Mouse (Mus musculus) stomach, embryonic 16.5 days (tissue): Measurements from ENCODE around the gene Fhod1. TPM values are rescaled to one million over a fixed set of nuclear protein-coding genes. Genes with fewer than 3 reads are reported as not detected.
A peak's percentile ranks its signal among the peaks of the same experiment; 100 is the strongest.

ENCODE experiments used
- ATAC-seq: fragments of 200-750 bp; cut with Nextera tagmentation; 2 replicates; pipeline ENCODE4 v1.8.0; 2017; ENCODE audit warnings: moderate number of reproducible peaks, moderate TSS enrichment; ENCODE audit not compliant: insufficient read depth, low FRiP score
- H3K27ac ChIP-seq: fragments of 300-500 bp; sonication (generic); 2 replicates; pipeline ENCODE4 v1.5.1; 2014; ENCODE audit warnings: low read length
- H3K27me3 ChIP-seq: fragments of 300-500 bp; sonication (generic); 2 replicates; pipeline ENCODE4 v1.6.1; 2014; ENCODE audit warnings: low read length, control low read depth, mixed read lengths; ENCODE audit not compliant: control insufficient read depth, insufficient read depth
- H3K36me3 ChIP-seq: fragments of 300-500 bp; sonication (generic); 2 replicates; pipeline ENCODE4 v1.6.1; 2014; ENCODE audit warnings: low read length; ENCODE audit not compliant: control insufficient read depth, insufficient read depth
- H3K4me1 ChIP-seq: fragments of 300-500 bp; sonication (generic); 2 replicates; pipeline ENCODE4 v1.6.1; 2014; ENCODE audit warnings: low read length, control low read depth, mixed read lengths; ENCODE audit not compliant: control insufficient read depth, insufficient read depth
- H3K4me2 ChIP-seq: fragments of 300-500 bp; sonication (generic); 2 replicates; pipeline ENCODE4 v1.6.1; 2014; ENCODE audit warnings: low read depth, low read length, mixed read lengths
- H3K4me3 ChIP-seq: fragments of 300-500 bp; sonication (generic); replicated peaks from 2 replicates; pipeline ENCODE4 v1.5.1; 2014; ENCODE audit warnings: mild to moderate bottlenecking, low read length
- H3K9ac ChIP-seq: fragments of 300-500 bp; sonication (generic); 2 replicates; pipeline ENCODE4 v1.6.1; 2014; ENCODE audit warnings: low read length
- H3K9me3 ChIP-seq: fragments of 300-500 bp; sonication (generic); replicated peaks from 2 replicates; pipeline ENCODE4 v1.6.1; 2016; ENCODE audit warnings: low read length, control low read depth; ENCODE audit not compliant: control insufficient read depth
- WGBS: fragments of 180-500 bp; shearing (Covaris S2); extraction: QIAGEN DNeasy Blood & Tissue Kit; methylation state at CpG from one replicate; pipeline ENCODE4 v1.1.7; 2014; 5-methylcytosine and 5-hydroxymethylcytosine counted together
- polyA plus RNA-seq: library from polyadenylated mRNA; unstranded; fragments of >200 nt; fragmentation: Nextera tagmentation; extraction: Ambion mirVana; gene quantifications from 2 replicates; pipeline ENCODE4 v1.2.1, GENCODE M21; 2015

The Fhod1 gene
- polyA plus RNA-seq, 1 experiment from 2014 or later = 2.2 TPM

- ATAC-seq = no peak
- WGBS = 91% methylated on average over 4 of the region's 4 CpGs
- H3K27ac ChIP-seq = no peak overlapping the region
Measured at GRCm38 (mm10) chr8:105354549-105354948, 6.8 kb upstream of the Fhod1 start.

GRCm38 (mm10) chr8:105353583-105354135, 5.9 kb upstream of the Fhod1 start:
- H3K27ac ChIP-seq = no peak overlapping the region
- H3K4me1 ChIP-seq = no peaks in the 10 kb centered on the region; the same call in 1 of the 2 replicates
- no peak overlapping the region for H3K4me2 ChIP-seq
- ATAC-seq = no peak
- H3K36me3 ChIP-seq = no peaks in the 10 kb centered on the region
- H3K9me3 ChIP-seq = no peaks in the 10 kb centered on the region
- WGBS = 80% methylated on average over 8 of the region's 8 CpGs
- H3K9ac ChIP-seq = no peak overlapping the region
- H3K27me3 ChIP-seq = peaks cover 6% of the 10 kb centered on the region; the same call in 1 of the 2 replicates
- no peak overlapping the region for H3K4me3 ChIP-seq

More at GRCm38 (mm10) chr8:105354549-105354948, 6.8 kb upstream of the Fhod1 start:
- Histone ChIP-seq H3K9ac (no peak overlapping the region), H3K4me2 (no peak overlapping the region), H3K4me3 (no peak overlapping the region), H3K36me3 (no peaks in the 10 kb centered on the region), H3K27me3 (peaks cover 6% of the 10 kb centered on the region; the same call in 1 of the 2 replicates), H3K9me3 (no peaks in the 10 kb centered on the region), H3K4me1 (no peaks in the 10 kb centered on the region)

GRCm38 (mm10) chr8:105350186-105350585, 2.4 kb upstream of the Fhod1 start:
- no peak for ATAC-seq
- 42% methylated on average over 7 of the region's 7 CpGs for WGBS

GRCm38 (mm10) chr8:105349096-105349771, 1.5 kb upstream of the Fhod1 start:
- Histone ChIP-seq H3K4me1 (peaks cover 30% of the 10 kb centered on the region), H3K4me2 (peak overlapping the region; percentile 95), H3K4me3 (peak overlapping the region; percentile 83), H3K9ac (peak overlapping the region; percentile 74), H3K27ac (no peak overlapping the region; the same call in 1 of the 2 replicates), H3K36me3 (no peaks in the 10 kb centered on the region), H3K9me3 (no peaks in the 10 kb centered on the region), H3K27me3 (peaks cover 6% of the 10 kb centered on the region; the same call in 1 of the 2 replicates)
- ATAC-seq = no peak
- 1% methylated on average over 36 of the region's 48 CpGs for WGBS

More at GRCm38 (mm10) chr8:105350186-105350585, 2.4 kb upstream of the Fhod1 start:
- Histone ChIP-seq H3K9ac (no peak overlapping the region), H3K27me3 (peaks cover 6% of the 10 kb centered on the region; the same call in 1 of the 2 replicates), H3K4me1 (peaks cover 20% of the 10 kb centered on the region), H3K4me3 (peak overlapping the region; percentile 83; the same call in 1 of the 2 replicates), H3K9me3 (no peaks in the 10 kb centered on the region), H3K27ac (no peak overlapping the region), H3K36me3 (no peaks in the 10 kb centered on the region), H3K4me2 (peak overlapping the region; percentile 17; the same call in 1 of the 2 replicates)

- Histone ChIP-seq H3K9ac (peak within 1 kb of the TSS; percentile 82), H3K4me2 (peak within 1 kb of the TSS; percentile 95), H3K27ac (peak within 1 kb of the TSS; percentile 85), H3K27me3 (peaks cover 6% of the 10 kb centered on the region; the same call in 1 of the 2 replicates), H3K36me3 (no peaks in the 10 kb centered on the region), H3K9me3 (no peaks in the 10 kb centered on the region), H3K4me1 (peaks cover 34% of the 10 kb centered on the region), H3K4me3 (peak within 1 kb of the TSS; percentile 83)
- under 1% methylated on average over 34 of the region's 34 CpGs for WGBS
- no peak for ATAC-seq
Measured at GRCm38 (mm10) chr8:105348450-105349095, 820 bp upstream of the Fhod1 start, which contains the start of gene Slc9a5. Gene Slc9a5, plus strand, starts transcription at chr8:105348843.

- peak; percentile 26 for ATAC-seq
- H3K9ac ChIP-seq = peak overlapping the region; percentile 82
- no peaks in the 10 kb centered on the region for H3K9me3 ChIP-seq
- H3K4me3 ChIP-seq = peak overlapping the region; percentile 83
- WGBS = 2% methylated on average over 34 of the region's 34 CpGs
- no peaks in the 10 kb centered on the region for H3K36me3 ChIP-seq
- peaks cover 6% of the 10 kb centered on the region; the same call in 1 of the 2 replicates for H3K27me3 ChIP-seq
- peaks cover 44% of the 10 kb centered on the region for H3K4me1 ChIP-seq
- peak overlapping the region; percentile 85 for H3K27ac ChIP-seq
- H3K4me2 ChIP-seq = peak overlapping the region; percentile 95
Measured at GRCm38 (mm10) chr8:105346611-105347427, 934 bp downstream of the Fhod1 start.

- H3K9me3 ChIP-seq = no peaks in the 10 kb centered on the region
- peak overlapping the region; percentile 95 for H3K4me2 ChIP-seq
- peaks cover 2% of the 10 kb centered on the region; the same call in 1 of the 2 replicates for H3K27me3 ChIP-seq
- no peak for ATAC-seq
- peak overlapping the region; percentile 23; the same call in 1 of the 2 replicates for H3K9ac ChIP-seq
- peak overlapping the region; percentile 85 for H3K27ac ChIP-seq
- WGBS = 41% methylated on average over 7 of the region's 7 CpGs
- peaks cover 57% of the 10 kb centered on the region for H3K4me1 ChIP-seq
- no peaks in the 10 kb centered on the region for H3K36me3 ChIP-seq
- H3K4me3 ChIP-seq = no peak overlapping the region
Measured at GRCm38 (mm10) chr8:105345061-105345975, 2.4 kb downstream of the Fhod1 start.
